Mouse (Mus musculus): ENCODE measurements at regions not wholly inside any gene's neighbourhood (a gene's known extent, or its start where the extent isn't known, plus 50 kb on each side); places are given as distances from the start of the nearest gene placed in this dataset.

- no peak for ATAC-seq (replicated peaks; ENCODE audit: low FRiP score)
- no peaks in the 10 kb centered on the region for H3K4me1 ChIP-seq
- no peak overlapping the region for H3K4me3 ChIP-seq (replicated peaks)
- no peak overlapping the region for H3K27ac ChIP-seq
- no peak overlapping the region for H3K9ac ChIP-seq
- no peaks in the 10 kb centered on the region for H3K36me3 ChIP-seq
- H3K9me3 ChIP-seq (replicated peaks), result no peaks in the 10 kb centered on the region
- H3K27me3 ChIP-seq, result no peaks in the 10 kb centered on the region
- no peak overlapping the region for H3K4me2 ChIP-seq
Measured at GRCm38 (mm10) chr8:59265685-59266084, 353.2 kb upstream of the Galntl6 start.

GRCm38 (mm10) chr8:59232799-59233198, 320.4 kb upstream of the Galntl6 start:
- H3K27ac ChIP-seq, result no peak overlapping the region
- 60% methylated on average over 2 of the region's 2 CpGs for WGBS
- peak; percentile 58; the same call in 1 of the 2 replicates for ATAC-seq (replicated peaks; ENCODE audit: low FRiP score)

GRCm38 (mm10) chr8:59224665-59225064, 312.2 kb upstream of the Galntl6 start:
- WGBS, result 49% methylated on average over 3 of the region's 3 CpGs
- ATAC-seq (replicated peaks; ENCODE audit: low FRiP score), result no peak

More at GRCm38 (mm10) chr8:59232799-59233198, 320.4 kb upstream of the Galntl6 start:
- Histone ChIP-seq H3K4me1 (no peaks in the 10 kb centered on the region), H3K4me3 (replicated peaks) (no peak overlapping the region), H3K9me3 (replicated peaks) (no peaks in the 10 kb centered on the region), H3K4me2 (no peak overlapping the region), H3K36me3 (no peaks in the 10 kb centered on the region), H3K9ac (no peak overlapping the region), H3K27me3 (no peaks in the 10 kb centered on the region)

GRCm38 (mm10) chr8:59174578-59175357, 262.3 kb upstream of the Galntl6 start:
- H3K9ac ChIP-seq, result no peak overlapping the region
- no peaks in the 10 kb centered on the region for H3K9me3 ChIP-seq (replicated peaks)
- WGBS, result 26% methylated on average over 1 of the region's 1 CpGs
- no peak overlapping the region for H3K4me3 ChIP-seq (replicated peaks)
- no peak overlapping the region for H3K27ac ChIP-seq
- H3K36me3 ChIP-seq, result no peaks in the 10 kb centered on the region
- no peak overlapping the region for H3K4me2 ChIP-seq
- ATAC-seq (replicated peaks; ENCODE audit: low FRiP score), result peak; percentile 80
- H3K4me1 ChIP-seq, result peaks cover 5% of the 10 kb centered on the region; the same call in 1 of the 2 replicates
- no peaks in the 10 kb centered on the region for H3K27me3 ChIP-seq

More at GRCm38 (mm10) chr8:59224665-59225064, 312.2 kb upstream of the Galntl6 start:
- no peak overlapping the region for H3K4me3 ChIP-seq (replicated peaks)
- no peak overlapping the region for H3K4me2 ChIP-seq
- no peak overlapping the region for H3K27ac ChIP-seq
- no peaks in the 10 kb centered on the region for H3K9me3 ChIP-seq (replicated peaks)
- H3K9ac ChIP-seq, result no peak overlapping the region
- no peaks in the 10 kb centered on the region for H3K36me3 ChIP-seq
- H3K27me3 ChIP-seq, result no peaks in the 10 kb centered on the region
- no peaks in the 10 kb centered on the region for H3K4me1 ChIP-seq

GRCm38 (mm10) chr8:59130777-59131176, 218.3 kb upstream of the Galntl6 start:
- no peak for ATAC-seq (replicated peaks; ENCODE audit: low FRiP score)
- Histone ChIP-seq H3K4me3 (replicated peaks) (no peak overlapping the region), H3K36me3 (no peaks in the 10 kb centered on the region), H3K9me3 (replicated peaks) (no peaks in the 10 kb centered on the region), H3K27ac (no peak overlapping the region), H3K27me3 (no peaks in the 10 kb centered on the region), H3K9ac (no peak overlapping the region), H3K4me2 (no peak overlapping the region), H3K4me1 (no peaks in the 10 kb centered on the region)
- 89% methylated on average over 2 of the region's 2 CpGs for WGBS

GRCm38 (mm10) chr8:59113221-59113620, 200.8 kb upstream of the Galntl6 start:
- no peaks in the 10 kb centered on the region for H3K9me3 ChIP-seq (replicated peaks)
- H3K36me3 ChIP-seq, result no peaks in the 10 kb centered on the region
- H3K4me1 ChIP-seq, result no peaks in the 10 kb centered on the region
- no peaks in the 10 kb centered on the region for H3K27me3 ChIP-seq
- no peak overlapping the region for H3K4me2 ChIP-seq
- ATAC-seq (replicated peaks; ENCODE audit: low FRiP score), result no peak
- H3K9ac ChIP-seq, result no peak overlapping the region
- H3K4me3 ChIP-seq (replicated peaks), result no peak overlapping the region
- WGBS, result 73% methylated on average over 3 of the region's 3 CpGs
- H3K27ac ChIP-seq, result no peak overlapping the region

- H3K36me3 ChIP-seq, result no peaks in the 10 kb centered on the region
- ATAC-seq (replicated peaks; ENCODE audit: low FRiP score), result no peak
- H3K4me1 ChIP-seq, result no peaks in the 10 kb centered on the region
- H3K9ac ChIP-seq, result no peak overlapping the region
- 70% methylated on average over 4 of the region's 4 CpGs for WGBS
- H3K27ac ChIP-seq, result no peak overlapping the region
- no peak overlapping the region for H3K4me3 ChIP-seq (replicated peaks)
- H3K4me2 ChIP-seq, result no peak overlapping the region
- no peaks in the 10 kb centered on the region for H3K9me3 ChIP-seq (replicated peaks)
- H3K27me3 ChIP-seq, result no peaks in the 10 kb centered on the region
Measured at GRCm38 (mm10) chr8:59091274-59091856, 178.9 kb upstream of the Galntl6 start.

Measured in kidney, embryonic 15.5 days (tissue).